Mouse (Mus musculus) G1E (cell line): ENCODE measurements at regions not wholly inside any gene's neighbourhood (a gene's known extent, or its start where the extent isn't known, plus 50 kb on each side); places are given as distances from the start of the nearest gene placed in this dataset.

Experiments
- ATAC-seq: 2 replicates; pipeline ENCODE4 v1.8.0; 2016; ENCODE audit warnings: mild to moderate bottlenecking; ENCODE audit not compliant: insufficient number of reproducible peaks, poor library complexity, low FRiP score, severe bottlenecking; ENCODE audit errors: extremely low read depth
- DNase-seq: peaks from one replicate; pipeline ENCODE4 v3.0.0; 2012; ENCODE audit warnings: low spot score
- H3K27me3 ChIP-seq: 2 replicates; pipeline ENCODE4 v1.6.1; 2012; ENCODE audit warnings: mild to moderate bottlenecking, low read length, inconsistent platforms; ENCODE audit not compliant: insufficient read depth
- H3K36me3 ChIP-seq: replicated peaks from 2 replicates; pipeline ENCODE3; 2012; ENCODE audit warnings: mild to moderate bottlenecking, inconsistent platforms
- H3K4me1 ChIP-seq: 2 replicates; pipeline ENCODE4 v1.6.1; 2012; ENCODE audit warnings: low read depth, low read length, inconsistent platforms, mixed read lengths; ENCODE audit not compliant: insufficient read depth
- H3K4me3 ChIP-seq: 2 replicates; pipeline ENCODE4 v1.5.1; 2012; ENCODE audit warnings: low read depth, mild to moderate bottlenecking, inconsistent platforms, low read length, moderate library complexity, mixed read lengths
- H3K9me3 ChIP-seq: replicated peaks from 2 replicates; pipeline ENCODE4 v1.6.1; 2012; ENCODE audit warnings: inconsistent platforms
- CTCF ChIP-seq: IDR thresholded peaks from 2 replicates; pipeline ENCODE4 v1.5.1; 2012; ENCODE audit warnings: low read depth, low read length, inconsistent platforms, mixed read lengths
- GATA1 ChIP-seq: IDR thresholded peaks from 2 replicates; pipeline ENCODE4 v1.6.1; 2012; ENCODE audit warnings: borderline replicate concordance, low read length, inconsistent platforms, mixed read lengths
- GATA2 ChIP-seq: IDR thresholded peaks from 2 replicates; pipeline ENCODE4 v1.6.1; 2012; ENCODE audit warnings: low read depth, low read length, inconsistent platforms, borderline replicate concordance
- POLR2AphosphoS5 ChIP-seq: IDR thresholded peaks from 2 replicates; pipeline ENCODE4 v1.6.1; 2012; ENCODE audit warnings: low read depth, low read length, inconsistent platforms; ENCODE audit not compliant: insufficient replicate concordance
- TAL1 ChIP-seq: conservative IDR thresholded peaks from 2 replicates; pipeline ENCODE4 v1.6.1; 2012; ENCODE audit warnings: low read depth, low read length, inconsistent platforms, mixed read lengths

DNA sequence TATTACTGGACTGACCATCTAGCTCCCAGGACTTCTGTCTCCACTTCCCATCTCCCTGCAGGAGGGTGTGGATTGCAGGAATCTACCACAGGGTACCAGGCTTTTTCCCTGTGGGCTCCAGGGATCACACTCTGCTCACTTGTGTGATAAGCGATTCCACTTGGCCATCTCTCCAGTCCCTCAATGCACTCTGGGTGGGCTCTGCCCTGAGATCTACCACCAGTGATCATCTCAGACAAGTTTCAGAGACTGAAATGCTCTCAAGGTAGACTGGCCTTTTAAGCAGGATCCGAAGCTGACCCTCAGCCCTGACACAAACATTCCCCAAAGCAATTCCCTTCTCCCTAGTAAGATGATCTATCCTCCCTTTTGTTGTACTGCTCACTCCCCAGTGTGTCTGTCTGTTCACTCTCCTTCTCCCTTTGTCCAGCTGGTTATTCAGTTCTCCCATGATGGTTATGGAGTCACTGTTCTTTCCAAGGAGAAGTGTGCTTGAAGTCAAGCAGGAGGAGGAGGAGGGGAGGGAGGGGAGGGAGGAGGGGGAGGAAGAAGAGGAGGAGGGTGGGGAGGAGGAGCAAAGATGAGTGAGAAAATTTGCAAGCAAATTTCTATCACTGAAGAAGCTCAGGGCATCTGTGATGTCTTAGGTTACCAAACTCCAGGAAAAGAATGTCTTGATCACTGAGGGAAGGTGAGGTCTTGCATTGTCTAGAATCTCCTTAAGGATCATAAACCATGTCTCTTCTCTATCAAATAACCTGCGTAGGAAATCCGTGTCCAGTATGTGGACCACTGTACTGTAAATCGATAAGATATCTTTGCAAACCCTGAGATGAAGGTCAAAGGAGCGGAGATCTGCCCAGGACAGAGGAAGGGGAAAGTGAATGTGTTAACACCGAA lies 50.4 kb upstream of the Mindy3 start:
- Histone ChIP-seq H3K9me3 (no peaks in the 10 kb centered on the region), H3K36me3 (no peaks in the 10 kb centered on the region), H3K27me3 (peaks cover 2% of the 10 kb centered on the region; the same call in 1 of the 2 replicates), H3K4me3 (no peak overlapping the region), H3K4me1 (no peaks in the 10 kb centered on the region)
- ATAC-seq (no peak), DNase-seq (no peak)
- TF ChIP-seq POLR2AphosphoS5 (no peak), CTCF (no peak), TAL1 (no peak), GATA1 (no peak), GATA2 (no peak)
